Mouse (Mus musculus) G1E (cell line): ENCODE measurements at regions not wholly inside any gene's neighbourhood (a gene's known extent, or its start where the extent isn't known, plus 50 kb on each side); places are given as distances from the start of the nearest gene placed in this dataset.

Experiments
- ATAC-seq: 2 replicates; pipeline ENCODE4 v1.8.0; 2016; ENCODE audit warnings: mild to moderate bottlenecking; ENCODE audit not compliant: insufficient number of reproducible peaks, poor library complexity, low FRiP score, severe bottlenecking; ENCODE audit errors: extremely low read depth
- DNase-seq: peaks from one replicate; pipeline ENCODE4 v3.0.0; 2012; ENCODE audit warnings: low spot score
- H3K27me3 ChIP-seq: 2 replicates; pipeline ENCODE4 v1.6.1; 2012; ENCODE audit warnings: mild to moderate bottlenecking, low read length, inconsistent platforms; ENCODE audit not compliant: insufficient read depth
- H3K36me3 ChIP-seq: replicated peaks from 2 replicates; pipeline ENCODE3; 2012; ENCODE audit warnings: mild to moderate bottlenecking, inconsistent platforms
- H3K4me1 ChIP-seq: 2 replicates; pipeline ENCODE4 v1.6.1; 2012; ENCODE audit warnings: low read depth, low read length, inconsistent platforms, mixed read lengths; ENCODE audit not compliant: insufficient read depth
- H3K4me3 ChIP-seq: 2 replicates; pipeline ENCODE4 v1.5.1; 2012; ENCODE audit warnings: low read depth, mild to moderate bottlenecking, inconsistent platforms, low read length, moderate library complexity, mixed read lengths
- H3K9me3 ChIP-seq: replicated peaks from 2 replicates; pipeline ENCODE4 v1.6.1; 2012; ENCODE audit warnings: inconsistent platforms
- CTCF ChIP-seq: IDR thresholded peaks from 2 replicates; pipeline ENCODE4 v1.5.1; 2012; ENCODE audit warnings: low read depth, low read length, inconsistent platforms, mixed read lengths
- GATA1 ChIP-seq: IDR thresholded peaks from 2 replicates; pipeline ENCODE4 v1.6.1; 2012; ENCODE audit warnings: borderline replicate concordance, low read length, inconsistent platforms, mixed read lengths
- GATA2 ChIP-seq: IDR thresholded peaks from 2 replicates; pipeline ENCODE4 v1.6.1; 2012; ENCODE audit warnings: low read depth, low read length, inconsistent platforms, borderline replicate concordance
- POLR2AphosphoS5 ChIP-seq: IDR thresholded peaks from 2 replicates; pipeline ENCODE4 v1.6.1; 2012; ENCODE audit warnings: low read depth, low read length, inconsistent platforms; ENCODE audit not compliant: insufficient replicate concordance
- TAL1 ChIP-seq: conservative IDR thresholded peaks from 2 replicates; pipeline ENCODE4 v1.6.1; 2012; ENCODE audit warnings: low read depth, low read length, inconsistent platforms, mixed read lengths

- no peaks in the 10 kb centered on the region for H3K36me3 ChIP-seq
- TF ChIP-seq GATA2 (no peak), CTCF (no peak), GATA1 (no peak), POLR2AphosphoS5 (no peak), TAL1 (no peak)
- ATAC-seq (no peak), DNase-seq (no peak)
- H3K4me1 ChIP-seq, result no peaks in the 10 kb centered on the region
- H3K27me3 ChIP-seq, result no peaks in the 10 kb centered on the region
- no peak overlapping the region for H3K4me3 ChIP-seq
- H3K9me3 ChIP-seq, result peaks cover 6% of the 10 kb centered on the region; the same call in 1 of the 2 replicates
These were observed 330.9 kb upstream of the 1700056E22Rik start for GRCm38 (mm10) chr1:184365026-184365425.

DNA sequence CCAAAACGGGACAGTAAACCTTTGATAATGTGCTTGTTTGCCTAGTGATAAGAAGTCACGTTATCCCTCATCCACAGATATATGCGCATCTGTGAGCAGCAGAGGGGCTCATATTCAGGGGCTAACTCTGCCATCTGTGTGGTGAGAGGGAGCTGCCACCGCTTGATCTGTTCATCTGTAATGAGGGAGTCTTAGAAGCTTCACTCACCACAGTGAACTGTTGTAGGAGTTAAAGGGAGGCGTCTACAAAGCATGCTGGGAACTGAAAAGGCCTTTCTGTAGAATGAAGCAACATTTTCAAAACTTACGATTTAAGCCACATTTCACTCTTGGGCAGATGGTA lies 324.1 kb upstream of the 1700056E22Rik start:
- H3K27me3 ChIP-seq, result no peaks in the 10 kb centered on the region
- no peaks in the 10 kb centered on the region for H3K36me3 ChIP-seq
- no peaks in the 10 kb centered on the region for H3K4me1 ChIP-seq
- H3K4me3 ChIP-seq, result no peak overlapping the region
- peaks cover 24% of the 10 kb centered on the region for H3K9me3 ChIP-seq
- ATAC-seq (no peak), DNase-seq (no peak)
- TF ChIP-seq GATA2, result no peak
- TF ChIP-seq CTCF, result no peak
- TF ChIP-seq POLR2AphosphoS5, result no peak
- TF ChIP-seq GATA1, result no peak
- TF ChIP-seq TAL1, result no peak

- no peak for TF ChIP-seq TAL1
- TF ChIP-seq GATA2, result no peak
- TF ChIP-seq GATA1, result no peak
- TF ChIP-seq POLR2AphosphoS5, result no peak
- TF ChIP-seq CTCF, result no peak
- H3K4me3 ChIP-seq, result no peak overlapping the region
- no peaks in the 10 kb centered on the region for H3K36me3 ChIP-seq
- H3K9me3 ChIP-seq, result peaks cover 24% of the 10 kb centered on the region
- DNase-seq, result no peak
- no peaks in the 10 kb centered on the region for H3K4me1 ChIP-seq
- no peaks in the 10 kb centered on the region for H3K27me3 ChIP-seq
- ATAC-seq, result no peak
These were observed 323.5 kb upstream of the 1700056E22Rik start for GRCm38 (mm10) chr1:184357474-184358225.

DNA sequence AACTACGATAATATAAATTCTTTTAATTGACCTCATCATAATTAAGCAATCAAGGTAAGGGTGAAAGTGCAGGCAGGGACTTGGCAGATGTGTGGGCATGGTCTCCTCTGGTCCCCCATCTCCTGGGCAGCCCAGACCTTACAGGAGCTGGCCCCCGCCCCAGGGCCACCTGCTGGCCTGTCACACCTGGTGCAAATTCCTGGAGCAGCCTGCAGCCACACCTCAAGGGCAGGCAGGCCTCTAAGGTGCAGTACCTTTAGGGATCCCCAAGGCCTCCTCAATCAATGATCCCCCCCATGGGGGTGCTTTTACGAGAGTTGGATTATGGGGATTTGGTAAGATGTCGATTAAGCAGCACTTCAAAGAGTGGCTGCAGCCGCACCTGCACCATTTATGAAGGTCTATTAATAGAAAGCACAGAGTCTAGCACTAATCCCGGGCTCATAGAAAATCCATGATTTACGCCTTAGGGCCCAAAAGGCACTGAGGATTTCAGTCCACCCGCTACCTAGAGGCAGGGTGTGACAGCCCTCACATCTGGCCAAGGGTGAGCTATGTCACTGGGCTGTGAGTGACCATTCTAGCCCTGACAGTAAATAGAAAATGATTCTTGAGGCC lies 319.8 kb upstream of the 1700056E22Rik start:
- no peak for TF ChIP-seq TAL1
- TF ChIP-seq CTCF, result no peak
- no peak for TF ChIP-seq GATA2
- TF ChIP-seq GATA1, result no peak
- no peak for TF ChIP-seq POLR2AphosphoS5

DNA sequence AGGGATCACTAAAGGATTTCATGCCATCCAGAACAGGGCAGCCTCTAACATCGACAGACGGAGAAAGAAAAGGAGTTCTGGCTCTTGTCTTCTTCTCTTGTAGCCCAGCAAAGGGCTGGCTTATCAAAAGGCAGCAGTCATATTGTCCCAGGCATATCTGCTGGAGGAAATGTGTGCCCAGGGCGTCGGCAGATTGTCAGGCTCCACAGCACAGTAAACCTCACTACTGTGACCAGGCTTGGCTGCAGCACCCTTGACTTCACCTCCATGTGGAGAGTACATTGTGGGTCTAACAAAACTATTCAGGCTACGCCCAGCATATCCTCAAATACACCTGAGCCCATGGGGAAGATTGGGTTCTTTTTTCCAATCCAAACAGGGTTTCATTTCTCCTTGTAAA lies 317.7 kb upstream of the 1700056E22Rik start:
- DNase-seq, result no peak
- no peaks in the 10 kb centered on the region for H3K27me3 ChIP-seq
- ATAC-seq, result no peak

More for the DNA sequence above, 319.8 kb upstream of the 1700056E22Rik start:
- Histone ChIP-seq H3K9me3 (peaks cover 35% of the 10 kb centered on the region), H3K36me3 (no peaks in the 10 kb centered on the region), H3K4me1 (no peaks in the 10 kb centered on the region), H3K27me3 (no peaks in the 10 kb centered on the region), H3K4me3 (no peak overlapping the region)
- no peak for DNase-seq
- no peak for ATAC-seq

GRCm38 (mm10) chr1:184344829-184345228 lies 310.7 kb upstream of the 1700056E22Rik start:
- ATAC-seq (no peak), DNase-seq (no peak)
- Histone ChIP-seq H3K4me1 (no peaks in the 10 kb centered on the region), H3K9me3 (peaks cover 31% of the 10 kb centered on the region), H3K36me3 (no peaks in the 10 kb centered on the region), H3K27me3 (no peaks in the 10 kb centered on the region), H3K4me3 (no peak overlapping the region)
- TF ChIP-seq GATA2, result no peak
- no peak for TF ChIP-seq CTCF
- no peak for TF ChIP-seq GATA1
- no peak for TF ChIP-seq TAL1
- no peak for TF ChIP-seq POLR2AphosphoS5

More for the DNA sequence above, 317.7 kb upstream of the 1700056E22Rik start:
- TF ChIP-seq POLR2AphosphoS5 (no peak), GATA1 (no peak), TAL1 (no peak), CTCF (no peak), GATA2 (no peak)
- no peaks in the 10 kb centered on the region for H3K36me3 ChIP-seq
- H3K4me1 ChIP-seq, result no peaks in the 10 kb centered on the region
- no peak overlapping the region for H3K4me3 ChIP-seq
- H3K9me3 ChIP-seq, result peaks cover 27% of the 10 kb centered on the region

DNA sequence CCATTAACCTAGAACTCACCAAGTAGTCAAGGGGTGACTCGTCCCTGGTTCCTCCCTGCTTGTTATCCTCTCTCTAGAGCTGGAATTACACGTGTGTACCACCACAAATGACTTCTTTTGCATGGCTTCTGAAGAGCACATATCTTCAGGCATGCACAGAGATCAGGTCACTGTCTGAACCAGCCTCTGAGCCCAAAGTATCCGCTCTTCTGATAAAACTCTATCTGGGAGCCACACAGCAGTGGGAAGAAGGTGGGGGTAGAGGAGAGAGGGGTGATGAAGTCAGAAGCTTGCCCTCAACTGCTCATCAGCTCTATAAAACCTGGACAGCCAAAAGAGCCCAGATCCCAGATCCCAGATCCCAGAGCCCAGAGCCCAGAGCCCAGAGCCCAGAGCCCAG lies 301.9 kb upstream of the 1700056E22Rik start:
- ATAC-seq (no peak), DNase-seq (no peak)
- no peaks in the 10 kb centered on the region for H3K36me3 ChIP-seq
- TF ChIP-seq CTCF, result no peak
- TF ChIP-seq GATA1, result no peak
- TF ChIP-seq TAL1, result no peak
- no peak for TF ChIP-seq GATA2
- no peak for TF ChIP-seq POLR2AphosphoS5
- H3K4me3 ChIP-seq, result no peak overlapping the region
- peaks cover 45% of the 10 kb centered on the region for H3K9me3 ChIP-seq
- H3K4me1 ChIP-seq, result no peaks in the 10 kb centered on the region
- H3K27me3 ChIP-seq, result no peaks in the 10 kb centered on the region
